Mouse (Mus musculus) thymus, postnatal 36 days (tissue): ENCODE data around the gene Phc2.
A peak's percentile ranks its signal among the peaks of the same experiment; 100 is the strongest.

Experiments used
- DNase-seq, 2 experiments: peaks; one replicate each; pipeline ENCODE4 v3.0.0; 2022; ENCODE audit warnings: mixed read lengths in 2 of 2

Phc2 gene

GRCm38 (mm10) chr4:128721061-128721648, 66.7 kb downstream of the Phc2 start:
- no peak for DNase-seq

- no peak for DNase-seq
These were observed 67.3 kb downstream of the Phc2 start for GRCm38 (mm10) chr4:128721761-128722160.

- no peak for DNase-seq
These were observed 68.4 kb downstream of the Phc2 start for GRCm38 (mm10) chr4:128722932-128723331.

- DNase-seq: no peak
These were observed 68.9 kb downstream of the Phc2 start for GRCm38 (mm10) chr4:128723431-128723830.

GRCm38 (mm10) chr4:128724059-128724458, 69.6 kb downstream of the Phc2 start:
- DNase-seq: no peak

- DNase-seq: peak; percentile 89 to 92
These were observed 72.7 kb downstream of the Phc2 start for GRCm38 (mm10) chr4:128727019-128727720.

GRCm38 (mm10) chr4:128727721-128728430, 73.4 kb downstream of the Phc2 start:
- DNase-seq: peak in 1 of 2 experiments; percentile 36

- no peak for DNase-seq
These were observed 73.9 kb downstream of the Phc2 start for GRCm38 (mm10) chr4:128728431-128728851.

- no peak for DNase-seq
These were observed 74.7 kb downstream of the Phc2 start for GRCm38 (mm10) chr4:128729033-128729708.

GRCm38 (mm10) chr4:128729709-128730037, 75.2 kb downstream of the Phc2 start:
- no peak for DNase-seq

GRCm38 (mm10) chr4:128730271-128730670, 75.8 kb downstream of the Phc2 start:
- no peak for DNase-seq

- DNase-seq: no peak
These were observed 78.3 kb downstream of the Phc2 start for GRCm38 (mm10) chr4:128732794-128733193.

GRCm38 (mm10) chr4:128733496-128733895, 79.0 kb downstream of the Phc2 start:
- no peak for DNase-seq

GRCm38 (mm10) chr4:128734217-128734616, 79.7 kb downstream of the Phc2 start:
- no peak for DNase-seq

GRCm38 (mm10) chr4:128734721-128735671, 80.5 kb downstream of the Phc2 start:
- DNase-seq: peak; percentile 56 to 71

- no peak for DNase-seq
These were observed 82.7 kb downstream of the Phc2 start for GRCm38 (mm10) chr4:128737137-128737589.

GRCm38 (mm10) chr4:128737825-128738610, 83.5 kb downstream of the Phc2 start:
- DNase-seq: no peak

GRCm38 (mm10) chr4:128740878-128741277, 86.4 kb downstream of the Phc2 start:
- DNase-seq: no peak

GRCm38 (mm10) chr4:128741906-128742305, 87.4 kb downstream of the Phc2 start:
- DNase-seq: no peak

GRCm38 (mm10) chr4:128742379-128742970, 88.0 kb downstream of the Phc2 start:
- no peak for DNase-seq
